Mouse (Mus musculus) olfactory bulb, adult 2 months (tissue): ENCODE measurements around the gene Kcnj9. TPM values are rescaled to one million over a fixed set of nuclear protein-coding genes. Genes with fewer than 3 reads are reported as not detected.
A peak's percentile ranks its signal among the peaks of the same experiment; 100 is the strongest.

Source experiments
- H3K27ac ChIP-seq: fragments of 200-500 bp; 2 replicates; pipeline ENCODE4 v1.5.1; 2012; ENCODE audit warnings: low read depth, low read length; ENCODE audit not compliant: insufficient read depth
- H3K4me1 ChIP-seq: fragments of 200-500 bp; 2 replicates; pipeline ENCODE4 v1.6.1; 2012; ENCODE audit warnings: low read length; ENCODE audit not compliant: control insufficient read depth, insufficient read depth
- H3K4me3 ChIP-seq: fragments of 200-500 bp; 2 replicates; pipeline ENCODE4 v1.5.1; 2012; ENCODE audit warnings: mild to moderate bottlenecking, low read depth, low read length, moderate library complexity; ENCODE audit not compliant: insufficient read depth
- CTCF ChIP-seq: fragments of 200-500 bp; IDR thresholded peaks from 2 replicates; pipeline ENCODE4 v1.5.1; 2012; ENCODE audit warnings: low read depth, mild to moderate bottlenecking, low read length, moderate library complexity; ENCODE audit not compliant: insufficient read depth
- POLR2A ChIP-seq: fragments of 200-500 bp; IDR thresholded peaks from 2 replicates; pipeline ENCODE4 v1.6.1; 2012; ENCODE audit warnings: mild to moderate bottlenecking, low read depth, low read length, moderate library complexity; ENCODE audit not compliant: insufficient read depth
- WGBS: fragments of 180-500 bp; shearing (Covaris S2); methylation state at CpG from one replicate; pipeline ENCODE4 v1.1.7; 2018; 5-methylcytosine and 5-hydroxymethylcytosine counted together
- polyA plus RNA-seq: library from polyadenylated mRNA; stranded (reverse); fragments of >200 nt; gene quantifications from 2 replicates; pipeline ENCODE4 v1.2.4, GENCODE M21; 2012; ENCODE audit warnings: low replicate concordance; ENCODE audit not compliant: missing spikeins, insufficient read depth, insufficient read length

Gene Kcnj9
- polyA plus RNA-seq, 1 experiment, result not detected

GRCm38 (mm10) chr1:172292880-172293279, 36.2 kb downstream of the Kcnj9 start:
- Histone ChIP-seq H3K4me1 (peaks cover 33% of the 10 kb centered on the region), H3K27ac (peak overlapping the region; percentile 62), H3K4me3 (no peak overlapping the region)
- TF ChIP-seq POLR2A (no peak), CTCF (no peak)
- 44% methylated on average over 2 of the region's 2 CpGs for WGBS

- Histone ChIP-seq H3K27ac (no peak overlapping the region), H3K4me1 (peaks cover 36% of the 10 kb centered on the region), H3K4me3 (no peak overlapping the region)
- 88% methylated on average over 3 of the region's 3 CpGs for WGBS
- TF ChIP-seq POLR2A (no peak), CTCF (no peak)
These were observed 39.5 kb downstream of the Kcnj9 start for GRCm38 (mm10) chr1:172289617-172289946.

- no peak overlapping the region for H3K4me3 ChIP-seq
- H3K4me1 ChIP-seq, result peaks cover 39% of the 10 kb centered on the region
- WGBS, result 86% methylated on average over 11 of the region's 11 CpGs
- H3K27ac ChIP-seq, result no peak overlapping the region
- TF ChIP-seq POLR2A (no peak), CTCF (no peak)
These were observed 40.1 kb downstream of the Kcnj9 start for GRCm38 (mm10) chr1:172288900-172289616.

- Histone ChIP-seq H3K4me3 (no peak overlapping the region), H3K4me1 (peaks cover 32% of the 10 kb centered on the region), H3K27ac (no peak overlapping the region)
- no peak for TF ChIP-seq POLR2A
- no peak for TF ChIP-seq CTCF
- 51% methylated on average over 5 of the region's 5 CpGs for WGBS
These were observed 42.4 kb downstream of the Kcnj9 start for GRCm38 (mm10) chr1:172286740-172287139.

GRCm38 (mm10) chr1:172284221-172284620, 44.9 kb downstream of the Kcnj9 start:
- Histone ChIP-seq H3K4me1 (peaks cover 51% of the 10 kb centered on the region), H3K4me3 (no peak overlapping the region), H3K27ac (no peak overlapping the region)
- 81% methylated on average over 14 of the region's 14 CpGs for WGBS
- TF ChIP-seq POLR2A (no peak), CTCF (no peak)

GRCm38 (mm10) chr1:172283073-172283472, 46.0 kb downstream of the Kcnj9 start:
- no peak overlapping the region for H3K27ac ChIP-seq
- TF ChIP-seq POLR2A, result no peak
- H3K4me1 ChIP-seq, result peaks cover 51% of the 10 kb centered on the region
- WGBS, result 86% methylated on average over 6 of the region's 6 CpGs
- H3K4me3 ChIP-seq, result no peak overlapping the region

GRCm38 (mm10) chr1:172281522-172282254, 47.4 kb downstream of the Kcnj9 start:
- 30% methylated on average over 10 of the region's 10 CpGs for WGBS
- no peak for TF ChIP-seq POLR2A
- no peak for TF ChIP-seq CTCF
- H3K4me1 ChIP-seq, result peaks cover 48% of the 10 kb centered on the region

GRCm38 (mm10) chr1:172279768-172280509, 49.2 kb downstream of the Kcnj9 start:
- no peak overlapping the region for H3K4me3 ChIP-seq
- 72% methylated on average over 16 of the region's 16 CpGs for WGBS
- TF ChIP-seq POLR2A (no peak), CTCF (no peak)
- peaks cover 35% of the 10 kb centered on the region for H3K4me1 ChIP-seq
- H3K27ac ChIP-seq, result no peak overlapping the region

More at GRCm38 (mm10) chr1:172281522-172282254, 47.4 kb downstream of the Kcnj9 start:
- H3K27ac ChIP-seq, result no peak overlapping the region
- H3K4me3 ChIP-seq, result no peak overlapping the region

GRCm38 (mm10) chr1:172278328-172278727, 50.8 kb downstream of the Kcnj9 start:
- H3K4me1 ChIP-seq, result peaks cover 28% of the 10 kb centered on the region
- TF ChIP-seq POLR2A (no peak), CTCF (no peak)
- 86% methylated on average over 13 of the region's 13 CpGs for WGBS
- H3K4me3 ChIP-seq, result no peak overlapping the region
- H3K27ac ChIP-seq, result no peak overlapping the region
